Mouse (Mus musculus) megakaryocyte, embryonic 14.5 days (primary cell): ENCODE measurements around the gene Ajm1.

Experiments
- FLI1 ChIP-seq: IDR thresholded peaks from 2 replicates; pipeline ENCODE4 v1.6.1; 2012; ENCODE audit warnings: low read length, inconsistent platforms, mixed read lengths
- GATA1 ChIP-seq: IDR thresholded peaks from 3 replicates; pipeline ENCODE4 v1.6.1; 2012; ENCODE audit warnings: mixed read lengths, low read length, inconsistent platforms, borderline replicate concordance

DNA sequence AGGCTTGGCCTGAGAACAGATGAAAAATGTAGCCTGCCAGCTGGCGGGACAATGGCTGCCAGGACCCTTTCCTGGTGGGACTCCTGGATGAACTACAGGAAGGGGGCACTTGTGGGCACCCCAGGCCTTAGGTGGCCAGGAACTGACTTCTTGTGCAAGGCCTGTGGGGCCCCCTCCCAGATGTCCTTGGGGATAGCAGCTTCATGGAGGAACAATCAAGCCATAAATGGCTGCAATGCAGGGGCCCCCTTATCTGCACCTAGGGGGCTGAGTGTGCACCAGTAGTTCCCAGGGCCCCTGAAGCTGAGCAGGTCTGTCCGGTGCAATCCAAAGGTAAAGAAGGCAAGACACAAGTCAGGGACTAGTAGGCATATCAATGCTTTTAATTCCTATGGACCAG is 8.5 kb downstream of the Ajm1 start:
- TF ChIP-seq GATA1 (no peak), FLI1 (no peak)
